Mouse (Mus musculus) CD8-positive naive resting alpha-beta T cell, adult 2 months (primary cell): ENCODE measurements around the gene Calhm6.
A peak's percentile ranks its signal among the peaks of the same experiment; 100 is the strongest.

Source experiments
- DNase-seq, 2 experiments: peaks; one replicate each; pipeline ENCODE4 v3.0.0; 2022; ENCODE audit warnings: low read depth in 2 of 2, low spot score in 2 of 2

The Calhm6 gene

DNA sequence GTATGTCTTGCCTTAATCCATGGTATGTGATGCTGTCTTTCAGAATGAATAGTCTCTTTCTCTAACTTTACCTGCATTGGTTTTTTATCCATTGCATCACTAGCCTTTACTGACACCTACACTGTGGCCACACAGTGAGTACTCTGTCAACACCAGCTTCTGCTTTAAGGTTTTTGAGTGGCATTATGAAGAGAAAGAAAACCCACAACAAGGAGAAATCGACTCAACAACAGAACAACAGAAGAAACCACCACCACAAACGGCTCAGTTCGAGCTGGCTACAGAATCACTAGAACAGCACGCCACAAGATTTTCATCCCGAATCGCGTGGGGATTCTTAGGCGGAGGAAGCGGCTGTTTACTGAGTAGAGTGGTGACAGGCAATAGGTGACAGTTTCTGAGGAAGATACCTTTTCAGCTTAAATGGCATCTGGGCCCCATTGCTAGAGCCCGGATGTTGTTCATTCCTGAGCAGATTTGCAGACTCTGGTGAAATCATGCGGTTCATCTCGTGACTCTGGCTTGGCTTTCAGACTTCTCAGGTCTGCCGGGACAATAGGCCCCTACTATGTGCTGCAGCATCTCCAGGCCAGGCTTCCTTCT lies 16.8 kb downstream of the Calhm6 start:
- DNase-seq, result peak; percentile 63 to 72

DNA sequence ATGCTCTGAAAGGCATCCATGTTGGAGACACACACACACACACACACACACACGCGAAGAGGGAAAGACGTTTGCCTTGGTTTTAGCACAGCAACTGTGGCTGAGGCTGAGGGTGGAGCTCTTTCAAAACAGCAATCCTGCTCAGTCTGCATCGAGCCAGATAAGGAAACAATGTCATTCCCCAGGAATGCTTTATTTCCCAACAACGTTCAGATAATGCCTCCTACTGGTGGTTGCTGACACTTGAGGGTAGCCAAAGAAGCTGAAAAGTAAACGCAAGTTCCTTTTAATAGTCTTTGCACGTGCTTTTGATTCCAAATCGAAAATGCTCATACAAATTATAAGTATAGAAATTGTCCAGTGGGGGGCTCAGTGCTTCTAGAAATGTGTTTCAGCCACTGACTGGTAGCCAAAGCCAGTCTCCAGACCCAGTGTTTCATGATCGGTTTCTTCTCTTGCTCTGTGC lies 31.3 kb downstream of the Calhm6 start, which contains the start of gene Calhm5:
Calhm5 (minus strand) TSS at position 102 of the 466 bp plus-strand sequence.
- peak; percentile 5 to 42 for DNase-seq

DNA sequence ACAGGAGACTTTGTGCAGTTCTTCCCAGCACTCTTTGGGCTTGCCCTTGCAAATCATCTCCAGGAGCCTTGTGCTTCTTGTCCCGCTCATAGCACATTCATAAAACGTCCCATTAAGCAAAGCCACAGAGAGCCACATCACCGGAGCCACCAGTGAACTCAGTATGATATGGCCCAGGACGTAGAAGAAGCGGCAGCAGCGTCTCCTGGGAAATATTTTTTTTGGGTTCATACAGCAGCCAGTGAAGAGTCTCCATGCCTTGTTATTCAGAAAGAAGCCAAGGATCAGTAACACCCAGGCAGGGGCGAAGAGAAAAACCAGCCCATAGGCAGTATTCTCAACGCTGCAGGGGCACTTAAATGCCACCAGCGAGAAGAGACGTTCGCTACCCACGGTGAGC lies 31.8 kb downstream of the Calhm6 start:
- DNase-seq, result no peak

DNA sequence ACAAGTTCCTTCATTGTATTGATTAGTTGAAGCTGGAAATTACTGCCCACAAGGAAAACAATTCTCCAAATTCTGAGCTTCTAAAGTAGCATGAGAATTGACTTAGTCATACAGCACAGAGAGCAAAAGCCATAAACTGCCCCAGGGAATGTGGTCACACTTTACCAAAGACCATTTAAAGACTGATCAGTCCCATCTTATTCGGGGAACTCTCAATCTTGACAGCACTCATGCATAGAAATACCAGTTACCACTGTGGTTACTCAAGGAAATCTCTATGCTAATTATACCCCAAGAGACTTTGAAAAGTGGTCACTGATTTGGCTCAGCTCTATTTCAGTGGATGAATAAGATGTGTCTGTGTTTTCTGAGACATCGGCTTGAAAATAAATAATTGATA lies 32.6 kb downstream of the Calhm6 start:
- DNase-seq, result no peak

DNA sequence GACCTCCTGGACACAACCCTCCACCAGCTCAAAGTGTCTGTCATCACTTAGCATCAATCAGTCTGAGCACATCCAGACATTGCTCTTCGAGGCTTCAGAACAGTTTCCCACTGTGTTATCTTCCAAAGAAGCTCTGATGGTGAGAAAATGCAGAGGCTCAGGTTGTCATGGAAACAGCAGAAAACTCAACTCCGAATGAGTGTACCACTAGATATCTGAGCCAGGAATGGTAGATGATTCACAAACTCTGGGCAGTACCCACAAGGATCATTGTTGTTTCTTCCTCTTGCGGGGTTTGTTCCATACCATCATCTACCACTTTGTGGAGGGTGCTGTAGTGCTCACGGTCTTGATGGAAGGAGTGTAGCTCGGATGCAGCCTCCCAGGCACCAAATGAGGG lies 35.9 kb downstream of the Calhm6 start:
- DNase-seq, result no peak

DNA sequence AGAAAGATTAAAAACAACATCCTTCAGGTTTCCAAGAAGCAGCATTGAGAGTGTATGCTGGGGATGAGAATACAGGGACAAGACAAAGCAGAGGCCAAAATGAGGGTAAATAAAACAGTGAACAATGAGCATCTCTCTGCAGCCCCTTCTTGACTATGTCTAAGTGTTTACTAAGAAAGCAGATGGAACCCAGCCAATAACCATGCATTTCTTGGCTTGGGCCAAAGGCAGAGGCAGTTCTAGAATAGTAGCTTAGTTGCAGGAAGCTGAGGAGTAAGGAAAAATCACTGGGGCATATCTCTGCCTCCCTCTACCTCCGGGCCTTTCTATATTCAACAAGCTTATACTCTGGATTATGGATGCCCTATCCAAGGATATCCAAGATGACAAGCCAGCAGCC lies 37.3 kb downstream of the Calhm6 start:
- DNase-seq, result no peak

DNA sequence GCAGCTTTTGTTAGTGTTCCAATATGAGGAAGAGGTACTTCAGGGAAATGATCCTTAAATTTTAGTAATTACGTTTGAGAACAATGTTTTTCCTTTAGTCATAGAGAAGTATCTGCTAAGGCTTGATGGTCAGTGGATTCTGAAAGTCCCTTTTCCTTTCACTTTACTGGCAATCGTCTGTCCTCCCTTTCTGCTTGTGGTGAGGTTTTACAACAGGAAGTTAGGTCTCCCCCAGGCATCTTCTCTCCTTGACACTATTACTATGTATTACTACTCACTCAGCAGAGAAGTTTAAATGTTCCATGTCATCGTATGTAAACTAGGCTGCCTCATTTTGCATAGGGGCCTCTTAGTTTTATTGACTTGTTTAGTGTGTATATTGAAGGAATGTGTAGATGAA lies 38.3 kb downstream of the Calhm6 start:
- no peak for DNase-seq

DNA sequence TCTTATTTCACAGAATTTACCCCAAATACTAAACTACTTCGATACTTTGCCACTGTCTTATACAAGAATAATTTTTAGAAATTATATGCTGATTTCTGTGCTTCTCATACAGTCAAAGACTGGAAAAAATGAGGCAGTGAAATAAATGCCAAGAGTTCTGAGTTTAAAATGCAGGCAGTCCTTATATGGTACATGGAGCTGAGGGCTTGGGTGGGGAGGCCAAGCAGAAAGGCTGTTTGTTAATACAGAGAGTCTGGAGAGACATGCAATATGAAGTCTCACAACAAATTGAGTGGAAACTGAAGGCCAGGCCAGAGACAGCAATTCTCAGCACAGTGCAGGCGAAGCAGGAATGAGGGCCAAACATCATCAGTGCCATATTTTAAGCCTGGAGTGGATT lies 39.3 kb downstream of the Calhm6 start:
- DNase-seq, result no peak

DNA sequence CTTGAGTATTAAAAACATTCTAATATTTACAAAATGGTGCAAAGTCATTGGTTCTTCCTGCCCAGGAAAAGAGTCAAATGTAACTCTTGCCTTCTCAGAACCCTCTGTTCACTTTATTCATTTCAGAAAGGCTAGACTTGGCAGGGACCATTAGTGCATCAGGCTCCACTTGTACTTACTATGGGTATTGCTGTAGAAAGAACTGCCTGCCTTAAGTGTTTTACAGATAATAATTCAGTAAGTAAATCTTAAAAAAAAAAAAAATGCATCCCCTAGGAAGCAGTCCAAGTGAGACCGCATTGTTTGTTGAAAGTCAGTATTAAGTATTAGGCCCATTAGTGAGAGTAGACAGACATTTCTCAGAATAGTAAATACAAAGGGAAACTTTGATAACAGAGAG lies 41.3 kb downstream of the Calhm6 start:
- DNase-seq, result no peak
